Mouse (Mus musculus): ENCODE results near the gene Fam209. TPM values are rescaled to one million over a fixed set of nuclear protein-coding genes. Genes with fewer than 3 reads are reported as not detected.

Gene Fam209
- polyA plus RNA-seq, 1 experiment from 2014 or later: 0.76 TPM

DNA sequence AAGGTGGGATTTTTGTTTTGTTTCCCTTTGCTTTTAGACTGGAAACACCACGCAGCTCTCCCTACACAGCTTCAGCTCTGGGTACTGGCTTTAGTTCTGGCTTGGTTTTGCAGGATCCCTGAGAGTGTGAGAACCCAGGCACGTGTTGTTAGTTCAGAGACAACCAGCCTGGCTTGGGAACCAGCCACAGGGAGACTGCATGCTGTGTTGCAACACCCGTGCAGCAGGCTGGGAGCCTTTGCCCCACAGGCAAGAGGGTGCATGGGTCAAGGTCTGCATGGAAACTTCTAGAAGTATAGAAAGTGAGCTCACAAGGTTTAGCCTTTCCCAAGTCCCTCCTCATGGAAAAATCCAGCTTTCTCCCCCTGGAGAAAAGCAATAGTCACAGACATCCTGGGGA, 38.6 kb downstream of the Fam209 start:
- Histone ChIP-seq H3K36me3 (ENCODE audit: poor library complexity, severe bottlenecking) (no peaks in the 10 kb centered on the region), H3K27ac (no peak overlapping the region), H3K9ac (no peak overlapping the region), H3K9me3 (replicated peaks) (no peaks in the 10 kb centered on the region), H3K4me3 (no peak overlapping the region), H3K4me2 (no peak overlapping the region), H3K4me1 (no peaks in the 10 kb centered on the region), H3K27me3 (no peaks in the 10 kb centered on the region; the same call in 1 of the 2 replicates)
- no peak for ATAC-seq
- WGBS: 65% methylated on average over 3 of the region's 3 CpGs

DNA sequence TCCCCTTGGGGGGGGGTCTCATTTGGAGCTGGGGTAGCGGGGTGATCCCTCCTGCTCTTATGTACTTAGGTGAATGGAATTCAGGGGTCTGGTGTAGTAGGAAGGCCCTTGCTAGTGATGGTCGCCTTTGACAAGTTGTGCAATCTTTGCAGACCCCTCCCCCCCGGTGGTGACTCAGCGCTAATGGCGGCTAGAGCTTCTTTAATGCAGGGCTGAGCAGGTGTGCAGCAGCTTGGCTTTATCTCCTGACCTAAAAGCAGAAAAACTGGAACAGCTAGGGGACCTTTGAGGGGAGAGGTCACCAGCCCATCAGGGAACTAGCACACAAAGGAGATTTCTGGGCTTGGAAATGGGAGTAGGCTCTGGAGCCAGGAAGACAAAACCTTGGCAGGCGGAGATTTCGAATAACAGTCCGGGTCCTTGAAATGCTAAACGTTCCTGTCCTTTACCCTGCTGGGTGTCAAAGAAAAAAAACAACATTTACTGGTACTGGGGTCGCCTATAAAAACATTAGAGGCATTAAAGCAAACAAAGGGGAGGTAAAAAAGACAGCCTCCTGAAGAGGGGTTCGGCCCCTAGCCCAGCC, 44.2 kb downstream of the Fam209 start:
- no peaks in the 10 kb centered on the region for H3K9me3 ChIP-seq (replicated peaks)
- no peak overlapping the region for H3K4me3 ChIP-seq
- no peaks in the 10 kb centered on the region for H3K4me1 ChIP-seq
- 27% methylated on average over 11 of the region's 11 CpGs for WGBS
- H3K4me2 ChIP-seq: no peak overlapping the region
- ATAC-seq: no peak
- H3K27ac ChIP-seq: no peak overlapping the region
- no peaks in the 10 kb centered on the region for H3K36me3 ChIP-seq (ENCODE audit: poor library complexity, severe bottlenecking)
- no peak overlapping the region for H3K9ac ChIP-seq
- H3K27me3 ChIP-seq: peaks cover 3% of the 10 kb centered on the region; the same call in 1 of the 2 replicates

DNA sequence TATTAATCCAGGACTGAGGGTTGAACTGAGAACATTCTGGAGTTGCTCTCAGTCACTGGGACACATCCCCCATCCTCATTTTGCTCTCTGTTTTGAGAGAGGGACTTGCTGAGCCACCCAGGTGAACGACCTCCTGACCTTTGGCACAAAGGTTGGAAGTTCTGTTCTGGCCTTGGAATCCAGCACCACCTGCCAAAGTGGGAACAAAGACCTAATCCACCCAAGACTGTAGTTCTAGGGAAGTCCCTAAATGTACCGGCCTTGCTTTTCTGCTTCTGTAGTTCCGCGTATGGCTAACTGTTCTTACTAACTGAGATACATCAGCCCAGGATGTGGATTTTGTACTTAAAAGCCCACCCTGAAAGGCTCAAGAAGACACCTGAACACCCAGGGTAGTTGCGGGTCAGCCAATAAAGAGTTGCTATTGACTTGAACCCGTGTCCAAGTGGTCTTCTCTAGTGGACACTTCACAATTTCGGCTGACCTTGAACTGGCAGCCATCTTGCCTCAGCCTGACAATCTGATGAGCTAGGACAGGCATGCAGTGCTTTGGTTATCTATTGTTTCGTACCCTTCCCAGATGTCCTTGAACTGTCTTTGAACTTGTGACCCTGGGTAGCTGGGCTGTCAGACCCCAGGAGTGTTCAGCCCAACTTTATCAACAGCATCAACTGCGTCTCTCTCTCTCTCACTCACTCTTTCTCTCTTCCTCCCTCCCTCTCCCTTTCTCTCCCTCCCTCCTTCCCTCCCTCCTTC, 48.5 kb downstream of the Fam209 start:
- no peaks in the 10 kb centered on the region for H3K4me1 ChIP-seq
- 86% methylated on average over 9 of the region's 9 CpGs for WGBS
- H3K9me3 ChIP-seq (replicated peaks): no peaks in the 10 kb centered on the region
- no peak overlapping the region for H3K9ac ChIP-seq
- no peak for ATAC-seq
- no peak overlapping the region for H3K4me3 ChIP-seq
- no peak overlapping the region for H3K4me2 ChIP-seq
- H3K27ac ChIP-seq: no peak overlapping the region
- no peaks in the 10 kb centered on the region for H3K36me3 ChIP-seq (ENCODE audit: poor library complexity, severe bottlenecking)
- 0 out of 2 replicates have a peak, but pooled peaks cover 3% of the 10 kb centered on the region for H3K27me3 ChIP-seq

DNA sequence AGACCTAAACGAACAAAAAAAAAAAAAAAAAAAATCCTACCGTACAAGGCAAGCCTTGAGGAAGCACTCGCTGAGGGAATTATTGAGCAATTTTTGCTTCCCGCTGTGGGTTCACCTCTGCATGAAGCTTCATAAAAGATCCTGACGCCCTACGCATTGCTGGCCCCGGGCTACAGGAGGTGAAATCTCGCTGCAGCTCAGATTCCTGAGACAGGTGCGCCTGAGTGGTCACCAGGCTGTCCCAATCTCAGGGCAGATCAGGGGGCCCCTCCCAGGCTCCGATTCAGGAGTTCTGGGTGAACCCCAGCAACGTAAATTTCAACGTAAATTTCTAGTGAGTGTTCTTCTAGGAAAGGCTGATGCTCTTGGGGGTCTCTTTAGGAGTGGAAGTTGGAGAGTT, 50.2 kb downstream of the Fam209 start:
- WGBS: 86% methylated on average over 12 of the region's 12 CpGs
- no peaks in the 10 kb centered on the region for H3K27me3 ChIP-seq
- no peaks in the 10 kb centered on the region for H3K36me3 ChIP-seq (ENCODE audit: poor library complexity, severe bottlenecking)
- ATAC-seq: no peak
- H3K4me1 ChIP-seq: no peaks in the 10 kb centered on the region
- no peak overlapping the region for H3K4me3 ChIP-seq
- no peak overlapping the region for H3K4me2 ChIP-seq
- H3K9ac ChIP-seq: no peak overlapping the region
- no peaks in the 10 kb centered on the region for H3K9me3 ChIP-seq (replicated peaks)
- no peak overlapping the region for H3K27ac ChIP-seq

Other genes starting within 250 kb of the Fam209 start
- 0.10 and 0.15 TPM in 2 replicates for gene Mc3r, start 224.0 kb upstream of the Fam209 start, polyA plus RNA-seq (2015; fragmentation: Nextera tagmentation; extraction: Ambion mirVana)
- 39.5 and 41.9 TPM in 2 replicates for gene Fam210b, start 127.0 kb upstream of the Fam209 start, polyA plus RNA-seq (2015; fragmentation: Nextera tagmentation; extraction: Ambion mirVana)
- gene Aurka, start 102.0 kb upstream of the Fam209 start, polyA plus RNA-seq (2015; fragmentation: Nextera tagmentation; extraction: Ambion mirVana): 100 and 102 TPM in 2 replicates
- 36.8 and 37.9 TPM in 2 replicates for gene Cstf1, start 101.8 kb upstream of the Fam209 start, polyA plus RNA-seq (2015; fragmentation: Nextera tagmentation; extraction: Ambion mirVana)
- gene Cass4, start 78.7 kb upstream of the Fam209 start, polyA plus RNA-seq (2015; fragmentation: Nextera tagmentation; extraction: Ambion mirVana): 0.05 TPM in 1 of 2 replicates, not detected in the other
- gene Rtf2, start 32.0 kb upstream of the Fam209 start, polyA plus RNA-seq (2015; fragmentation: Nextera tagmentation; extraction: Ambion mirVana): 99.2 and 99.3 TPM in 2 replicates
- gene Gcnt7, start 13.9 kb upstream of the Fam209 start, polyA plus RNA-seq (2015; fragmentation: Nextera tagmentation; extraction: Ambion mirVana): 1.6 and 2.4 TPM in 2 replicates
- 35.1 and 35.4 TPM in 2 replicates for gene Tfap2c, start 77.1 kb downstream of the Fam209 start, polyA plus RNA-seq (2015; fragmentation: Nextera tagmentation; extraction: Ambion mirVana)